Mouse (Mus musculus) liver, embryonic 16.5 days (tissue): ENCODE measurements around the gene Celsr2. TPM values are rescaled to one million over a fixed set of nuclear protein-coding genes. Genes with fewer than 3 reads are reported as not detected.

Experiments
- ATAC-seq: fragments of 200-750 bp; cut with Nextera tagmentation; 2 replicates; pipeline ENCODE4 v1.8.0; 2017; ENCODE audit warnings: low read depth, mild to moderate bottlenecking, moderate number of reproducible peaks, moderate library complexity
- H3K27ac ChIP-seq: fragments of 300-500 bp; sonication (generic); 2 replicates; pipeline ENCODE4 v1.5.1; 2014; ENCODE audit warnings: mild to moderate bottlenecking, low read length
- H3K27me3 ChIP-seq: fragments of 300-500 bp; sonication (generic); 2 replicates; pipeline ENCODE4 v1.6.1; 2014; ENCODE audit warnings: low read depth, low read length, mixed read lengths; ENCODE audit not compliant: control insufficient read depth, insufficient read depth
- H3K36me3 ChIP-seq: fragments of 300-500 bp; sonication (generic); 2 replicates; pipeline ENCODE4 v1.6.1; 2014; ENCODE audit warnings: mild to moderate bottlenecking; ENCODE audit not compliant: control insufficient read depth, insufficient read depth
- H3K4me1 ChIP-seq: fragments of 300-500 bp; sonication (generic); 2 replicates; pipeline ENCODE4 v1.6.1; 2014; ENCODE audit warnings: low read depth, low read length, mixed read lengths; ENCODE audit not compliant: control insufficient read depth
- H3K4me2 ChIP-seq: fragments of 300-500 bp; sonication (generic); 2 replicates; pipeline ENCODE4 v1.6.1; 2014; ENCODE audit warnings: low read depth, low read length, mixed read lengths
- H3K4me3 ChIP-seq: fragments of 300-500 bp; sonication (generic); 2 replicates; pipeline ENCODE4 v1.5.1; 2014; ENCODE audit warnings: low read depth, mild to moderate bottlenecking, low read length
- H3K9ac ChIP-seq: fragments of 300-500 bp; sonication (generic); 2 replicates; pipeline ENCODE4 v1.6.1; 2014; ENCODE audit warnings: low read depth, low read length
- H3K9me3 ChIP-seq: fragments of 300-500 bp; sonication (generic); replicated peaks from 2 replicates; pipeline ENCODE4 v1.6.1; 2016; ENCODE audit warnings: low read length; ENCODE audit not compliant: control insufficient read depth
- WGBS: fragments of 180-500 bp; shearing (Covaris S2); extraction: QIAGEN DNeasy Blood & Tissue Kit; methylation state at CpG from one replicate; pipeline ENCODE4 v1.1.7; 2014; ENCODE audit not compliant: insufficient replicate concordance; 5-methylcytosine and 5-hydroxymethylcytosine counted together
- polyA plus RNA-seq: library from polyadenylated mRNA; unstranded; fragments of >200 nt; fragmentation: Nextera tagmentation; extraction: Ambion mirVana; gene quantifications from 2 replicates; pipeline ENCODE4 v1.2.1, GENCODE M21; 2015

The Celsr2 gene
- polyA plus RNA-seq, 1 experiment from 2014 or later = 0.30 TPM

DNA sequence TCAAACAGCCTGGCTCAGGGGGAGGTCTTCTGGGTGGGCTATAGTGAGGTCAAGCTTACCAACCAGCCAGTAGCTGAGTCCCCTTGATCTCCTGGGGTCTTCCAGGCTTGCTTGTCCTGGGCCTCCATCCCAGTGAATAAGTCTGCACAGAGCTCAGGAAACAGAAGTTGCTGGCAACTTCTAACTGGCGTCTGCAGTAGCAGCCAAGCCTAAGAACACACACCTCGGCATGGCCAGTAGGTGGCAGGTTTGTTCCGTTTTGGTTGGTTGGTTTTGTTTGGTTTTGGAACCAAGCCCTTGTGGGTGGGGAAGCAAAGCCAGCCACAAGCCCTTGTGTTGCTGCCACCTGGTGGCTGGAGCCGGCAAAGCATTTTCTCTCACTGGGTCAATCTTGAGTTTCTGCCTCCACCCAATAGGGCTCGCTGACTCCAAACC is 26.2 kb downstream of the Celsr2 start:
- Histone ChIP-seq H3K27ac (no peak overlapping the region), H3K4me1 (peaks cover 10% of the 10 kb centered on the region), H3K4me2 (peak overlapping the region; percentile 26; the same call in 1 of the 2 replicates), H3K27me3 (no peaks in the 10 kb centered on the region), H3K9me3 (no peaks in the 10 kb centered on the region), H3K9ac (no peak overlapping the region), H3K4me3 (no peak overlapping the region), H3K36me3 (peaks cover 6% of the 10 kb centered on the region)
- peak; percentile 74 for ATAC-seq
- WGBS = 0% methylated on average over 5 of the region's 5 CpGs

DNA sequence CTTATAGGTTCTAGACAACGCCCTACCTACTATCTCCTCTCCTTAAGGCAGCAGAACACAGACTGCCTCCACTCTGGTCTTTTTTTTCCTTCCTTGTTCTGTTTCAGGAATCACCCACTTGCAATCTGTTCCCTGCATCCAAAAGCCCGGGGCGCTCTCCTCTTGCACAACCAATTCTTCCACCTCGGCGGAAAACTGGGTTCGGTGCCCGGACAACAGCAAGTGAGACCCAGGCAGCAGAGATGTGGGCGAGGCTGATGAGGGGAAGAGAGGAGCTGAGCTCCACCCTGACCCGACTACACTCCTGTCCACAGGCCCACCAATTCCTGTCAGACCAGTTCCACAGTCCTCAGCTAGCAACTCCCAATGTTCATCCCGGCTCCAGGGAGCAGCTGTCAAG is 29.2 kb downstream of the Celsr2 start:
- no peak overlapping the region for H3K9ac ChIP-seq
- H3K4me3 ChIP-seq = no peak overlapping the region
- no peak for ATAC-seq
- no peak overlapping the region for H3K4me2 ChIP-seq
- no peaks in the 10 kb centered on the region for H3K9me3 ChIP-seq
- peaks cover 6% of the 10 kb centered on the region for H3K36me3 ChIP-seq
- no peaks in the 10 kb centered on the region for H3K27me3 ChIP-seq
- peaks cover 24% of the 10 kb centered on the region for H3K4me1 ChIP-seq
- no peak overlapping the region for H3K27ac ChIP-seq
- WGBS = 82% methylated on average over 10 of the region's 10 CpGs

DNA sequence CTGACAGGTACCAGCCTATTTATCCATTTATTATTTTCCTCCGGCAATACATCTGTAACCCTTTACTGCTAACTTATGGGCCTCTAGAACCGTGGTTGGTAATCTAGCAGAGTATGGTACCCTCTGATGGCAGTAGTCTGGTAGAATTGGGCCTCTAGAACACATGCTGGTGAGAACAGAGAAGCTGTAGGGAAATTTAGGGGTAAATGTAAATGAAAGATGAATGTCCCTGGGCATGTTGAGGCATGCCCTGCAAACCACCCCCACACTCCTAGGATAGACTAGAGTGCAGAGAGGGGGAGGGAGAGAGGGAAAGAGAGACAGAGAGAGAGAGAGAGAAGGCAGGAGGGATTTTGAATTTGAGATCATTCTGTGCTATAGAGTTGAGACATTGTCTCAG is 30.9 kb downstream of the Celsr2 start:
- H3K4me3 ChIP-seq = peak overlapping the region; percentile 64
- no peaks in the 10 kb centered on the region for H3K9me3 ChIP-seq
- H3K4me1 ChIP-seq = peaks cover 24% of the 10 kb centered on the region
- WGBS = 49% methylated on average over 2 of the region's 2 CpGs
- ATAC-seq = no peak
- peak overlapping the region; percentile 68 for H3K4me2 ChIP-seq
- peak overlapping the region; percentile 49 for H3K9ac ChIP-seq
- peaks cover 6% of the 10 kb centered on the region for H3K36me3 ChIP-seq
- H3K27ac ChIP-seq = no peak overlapping the region
- H3K27me3 ChIP-seq = no peaks in the 10 kb centered on the region

DNA sequence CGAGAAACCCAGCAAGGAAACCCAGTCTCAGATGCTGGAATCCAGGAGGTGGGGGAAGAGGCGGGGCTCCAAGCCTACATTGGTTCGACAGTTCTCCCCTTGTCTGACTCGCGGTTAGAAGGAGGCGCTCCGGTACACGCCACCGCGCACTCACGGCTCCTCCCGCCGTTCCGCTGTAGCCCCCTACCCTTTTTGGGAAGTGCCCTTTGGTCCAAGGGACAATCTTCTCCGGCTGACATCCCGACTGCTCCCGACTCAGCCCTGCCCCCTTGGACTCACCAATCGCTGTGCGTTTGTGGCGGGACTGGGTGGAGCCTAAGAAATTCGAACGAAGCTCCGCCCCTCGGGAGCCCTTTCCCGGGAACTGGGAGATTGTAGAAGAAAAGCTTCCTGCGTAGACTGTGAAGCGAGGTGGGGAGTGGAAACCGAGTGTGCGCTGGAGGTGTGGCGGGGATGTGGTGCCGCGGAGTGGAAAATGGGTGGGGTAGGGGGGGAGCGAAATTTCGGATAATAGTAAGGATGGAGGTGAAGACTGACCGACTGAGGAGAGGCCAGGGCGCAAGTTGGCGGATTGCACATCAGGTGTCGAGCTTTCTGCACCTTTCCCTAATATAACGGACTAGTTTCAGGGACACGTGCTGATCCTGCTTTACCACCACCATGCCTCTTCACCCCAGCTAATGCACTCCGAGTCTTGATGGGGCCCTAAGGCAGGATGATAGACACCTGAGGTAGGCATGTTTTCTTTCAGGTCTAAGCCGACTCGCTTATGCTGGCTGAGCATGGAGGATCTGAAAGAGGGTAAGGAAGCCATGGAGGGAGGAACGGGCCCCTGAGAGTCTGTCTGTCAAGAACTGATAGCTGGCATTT is 31.6 kb downstream of the Celsr2 start, which contains the start of gene Psrc1:
Gene Psrc1, plus strand, starts transcription at position 355 of the 870 bp plus-strand sequence.
- ATAC-seq = peak; percentile 93
- Histone ChIP-seq H3K4me3 (peak within 1 kb of the TSS; percentile 64), H3K4me2 (peak within 1 kb of the TSS; percentile 68), H3K9ac (peak within 1 kb of the TSS; percentile 49), H3K9me3 (no peaks in the 10 kb centered on the region), H3K27ac (no peak within 1 kb of the TSS), H3K4me1 (peaks cover 24% of the 10 kb centered on the region), H3K27me3 (no peaks in the 10 kb centered on the region), H3K36me3 (peaks cover 6% of the 10 kb centered on the region)
- WGBS = 2% methylated on average over 44 of the region's 44 CpGs

DNA sequence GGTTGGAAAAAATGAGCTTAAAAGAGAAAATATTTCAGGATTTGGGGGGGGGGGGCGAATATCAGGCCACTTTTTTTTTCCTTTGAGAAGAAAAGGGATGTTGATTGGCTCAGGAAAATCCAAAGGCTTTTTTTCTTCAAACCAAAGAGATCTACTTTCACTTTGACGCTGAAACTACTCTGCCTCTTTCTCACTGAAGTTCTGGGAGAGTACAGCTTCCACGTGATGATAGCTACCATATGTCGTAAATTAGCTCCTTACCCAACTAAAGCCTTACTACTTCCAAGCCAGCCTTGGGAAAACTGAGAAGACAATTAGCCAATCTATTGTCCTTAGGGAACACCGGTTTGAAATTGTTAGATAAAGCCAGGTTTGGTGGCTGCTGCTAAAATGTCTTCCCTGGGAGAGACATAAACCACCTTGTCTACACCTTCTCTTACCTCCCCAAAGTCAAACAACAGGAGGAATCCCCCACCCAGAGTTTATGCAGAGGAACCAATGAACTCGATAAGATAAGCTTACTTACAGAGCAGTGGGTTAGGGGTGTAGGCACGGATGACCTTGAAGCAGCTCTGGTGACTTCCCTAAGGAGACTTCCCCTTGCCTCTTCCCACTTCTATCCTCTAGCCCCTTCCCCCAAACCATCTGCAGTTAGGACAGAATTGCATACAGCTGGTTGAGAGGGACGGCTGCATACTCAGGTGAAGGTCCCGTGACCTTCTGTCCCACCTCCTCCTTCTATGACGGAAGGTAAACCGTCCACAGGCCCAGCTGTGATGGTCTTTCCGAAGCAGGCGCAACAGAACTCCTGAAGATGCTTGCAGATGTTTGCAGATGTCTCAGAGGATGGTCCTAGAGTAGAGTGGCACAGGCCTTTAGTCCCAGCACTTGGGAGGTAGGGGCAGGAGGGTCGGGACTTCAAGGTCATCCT is 33.1 kb downstream of the Celsr2 start:
- Histone ChIP-seq H3K4me2 (peak overlapping the region; percentile 51), H3K9ac (no peak overlapping the region; the same call in 1 of the 2 replicates), H3K36me3 (peaks cover 6% of the 10 kb centered on the region), H3K27me3 (no peaks in the 10 kb centered on the region), H3K4me3 (peak overlapping the region; percentile 13), H3K27ac (no peak overlapping the region), H3K4me1 (peaks cover 25% of the 10 kb centered on the region), H3K9me3 (no peaks in the 10 kb centered on the region)
- 47% methylated on average over 14 of the region's 14 CpGs for WGBS
- ATAC-seq = no peak

DNA sequence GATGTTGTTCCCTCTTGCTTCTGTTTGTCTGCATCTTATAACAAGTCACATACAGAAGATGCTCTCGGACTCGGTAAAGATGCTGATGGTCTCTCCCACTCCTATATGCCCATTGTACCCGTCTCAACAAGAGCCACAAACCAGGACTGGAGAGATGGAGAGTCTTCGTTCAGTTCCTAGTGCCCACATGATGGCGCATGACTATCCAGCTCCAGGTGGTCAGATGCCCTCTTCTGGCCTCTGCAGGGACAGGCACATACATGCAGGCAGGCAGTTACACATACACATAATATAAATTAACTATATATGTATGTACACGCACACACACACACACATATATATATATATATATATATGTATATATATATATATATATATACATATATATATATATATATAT is 34.7 kb downstream of the Celsr2 start:
- Histone ChIP-seq H3K4me1 (peaks cover 25% of the 10 kb centered on the region), H3K4me2 (no peak overlapping the region)
- 69% methylated on average over 6 of the region's 6 CpGs for whole genome bisulfite sequencing

DNA sequence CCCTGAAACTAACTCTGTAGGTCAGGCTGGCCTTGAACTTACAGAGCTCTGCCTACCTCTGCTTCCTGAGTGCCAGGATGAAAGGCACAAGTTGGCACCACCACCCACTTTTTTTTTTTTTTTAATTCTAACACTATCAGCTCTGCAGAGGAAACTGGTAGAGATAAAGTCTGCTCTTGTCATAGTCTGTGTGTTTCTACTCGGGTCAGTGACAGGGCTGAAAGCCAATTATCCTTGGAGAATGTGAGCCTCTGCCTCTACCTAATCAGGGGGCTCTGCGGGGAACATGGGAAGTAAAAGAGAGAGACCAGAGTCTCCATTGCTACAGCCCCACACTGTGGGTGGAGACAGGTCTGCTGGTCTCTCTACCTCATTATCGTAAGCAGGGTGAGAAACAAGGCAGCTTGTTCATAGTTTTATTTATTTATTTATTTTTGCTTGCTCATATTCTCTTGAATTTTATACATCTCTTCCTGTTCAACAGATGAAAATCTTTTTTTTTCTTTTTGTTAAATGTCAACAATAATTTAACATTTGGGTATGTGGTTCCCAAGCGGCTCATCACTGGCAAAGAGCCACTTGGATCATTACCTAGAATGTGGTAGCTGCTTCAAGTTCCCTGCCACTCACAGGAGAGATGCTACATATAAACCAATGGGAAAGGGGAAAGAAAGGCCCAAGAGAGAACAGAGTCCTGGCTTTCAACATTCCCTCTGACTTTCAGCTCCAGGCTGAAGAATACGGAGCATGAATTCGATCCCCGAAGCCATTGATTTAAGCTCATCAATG is 36.3 kb downstream of the Celsr2 start:
- 62% methylated on average over 7 of the region's 7 CpGs for WGBS
- H3K27ac ChIP-seq = no peak overlapping the region
- H3K4me1 ChIP-seq = peaks cover 19% of the 10 kb centered on the region
- H3K9ac ChIP-seq = no peak overlapping the region
- no peaks in the 10 kb centered on the region for H3K9me3 ChIP-seq
- H3K36me3 ChIP-seq = no peaks in the 10 kb centered on the region
- ATAC-seq = no peak
- no peak overlapping the region for H3K4me2 ChIP-seq
- no peak overlapping the region for H3K4me3 ChIP-seq
- no peaks in the 10 kb centered on the region for H3K27me3 ChIP-seq

More for the DNA sequence above, 34.7 kb downstream of the Celsr2 start:
- H3K36me3 ChIP-seq = no peaks in the 10 kb centered on the region
- no peak overlapping the region for H3K27ac ChIP-seq
- no peak overlapping the region for H3K9ac ChIP-seq
- no peaks in the 10 kb centered on the region for H3K9me3 ChIP-seq
- no peaks in the 10 kb centered on the region for H3K27me3 ChIP-seq
- H3K4me3 ChIP-seq = no peak overlapping the region
- no peak for ATAC-seq

DNA sequence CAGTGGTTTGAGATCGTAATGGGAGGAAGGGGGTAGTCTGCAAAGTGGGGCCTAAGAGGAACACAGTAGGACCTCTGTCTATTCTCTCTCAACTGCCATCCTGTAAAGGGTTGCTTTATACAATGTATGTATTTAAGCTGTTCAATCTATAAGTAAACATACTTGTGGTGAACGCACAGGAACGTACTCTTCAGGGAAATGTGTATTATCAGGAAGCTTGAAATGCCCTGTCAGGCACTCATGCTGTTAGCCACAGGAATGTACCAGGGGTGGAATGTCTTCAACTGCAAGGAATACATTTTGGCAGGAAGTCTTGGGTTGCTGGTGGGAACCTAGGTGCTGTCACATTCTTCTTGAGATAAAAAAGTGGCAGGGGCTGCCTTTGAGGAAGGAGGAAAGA is 42.7 kb downstream of the Celsr2 start:
- Histone ChIP-seq H3K4me2 (no peak overlapping the region), H3K27me3 (no peaks in the 10 kb centered on the region), H3K9ac (no peak overlapping the region), H3K9me3 (no peaks in the 10 kb centered on the region), H3K4me3 (no peak overlapping the region), H3K27ac (no peak overlapping the region), H3K36me3 (no peaks in the 10 kb centered on the region), H3K4me1 (peaks cover 7% of the 10 kb centered on the region)
- no peak for ATAC-seq
- 42% methylated on average over 3 of the region's 3 CpGs for whole genome bisulfite sequencing
